Mouse (Mus musculus) stomach, embryonic 14.5 days (tissue): ENCODE results near the gene Clybl. TPM values are rescaled to one million over a fixed set of nuclear protein-coding genes. Genes with fewer than 3 reads are reported as not detected.

Experiments used
- ATAC-seq: fragments of 200-750 bp; cut with Nextera tagmentation; 2 replicates; pipeline ENCODE4 v1.8.0; 2017; ENCODE audit warnings: low read depth, moderate TSS enrichment; ENCODE audit not compliant: insufficient number of reproducible peaks, insufficient read depth, low FRiP score
- H3K27ac ChIP-seq: fragments of 300-500 bp; sonication (generic); 2 replicates; pipeline ENCODE4 v1.5.1; 2014; ENCODE audit warnings: mild to moderate bottlenecking, low read length, moderate library complexity, mixed read lengths
- H3K27me3 ChIP-seq: fragments of 300-500 bp; sonication (generic); 2 replicates; pipeline ENCODE4 v1.6.1; 2014; ENCODE audit warnings: low read length, control low read depth, mixed read lengths; ENCODE audit not compliant: control insufficient read depth, insufficient read depth
- H3K36me3 ChIP-seq: fragments of 300-500 bp; sonication (generic); 2 replicates; pipeline ENCODE4 v1.6.1; 2014; ENCODE audit warnings: mild to moderate bottlenecking, control low read depth, low read length, moderate library complexity, mixed read lengths; ENCODE audit not compliant: control insufficient read depth, insufficient read depth
- H3K4me1 ChIP-seq: fragments of 300-500 bp; sonication (generic); 2 replicates; pipeline ENCODE4 v1.6.1; 2014; ENCODE audit warnings: low read length, control low read depth, mixed read lengths; ENCODE audit not compliant: control insufficient read depth, insufficient read depth
- H3K4me2 ChIP-seq: fragments of 300-500 bp; sonication (generic); replicated peaks from 2 replicates; pipeline ENCODE4 v1.6.1; 2014; ENCODE audit warnings: low read depth, low read length, control low read depth
- H3K4me3 ChIP-seq: fragments of 300-500 bp; sonication (generic); 2 replicates; pipeline ENCODE4 v1.5.1; 2014; ENCODE audit warnings: low read depth, low read length, control low read depth
- H3K9ac ChIP-seq: fragments of 300-500 bp; sonication (generic); replicated peaks from 2 replicates; pipeline ENCODE4 v1.6.1; 2014; ENCODE audit warnings: low read depth, mild to moderate bottlenecking, control low read depth, low read length, moderate library complexity, mixed read lengths
- H3K9me3 ChIP-seq: fragments of 300-500 bp; sonication (generic); 2 replicates; pipeline ENCODE4 v1.6.1; 2016; ENCODE audit warnings: low read depth, low read length, control low read depth; ENCODE audit not compliant: control insufficient read depth
- WGBS: fragments of 180-500 bp; shearing (Covaris S2); extraction: QIAGEN DNeasy Blood & Tissue Kit; methylation state at CpG from one replicate; pipeline ENCODE4 v1.1.7; 2014; 5-methylcytosine and 5-hydroxymethylcytosine counted together
- polyA plus RNA-seq: library from polyadenylated mRNA; unstranded; fragments of >200 nt; fragmentation: Nextera tagmentation; extraction: Ambion mirVana; gene quantifications from 2 replicates; pipeline ENCODE4 v1.2.1, GENCODE M21; 2014

The Clybl gene
- polyA plus RNA-seq, 1 experiment from 2014 or later: 27.0 TPM

GRCm38 (mm10) chr14:122313328-122313727 is 131.8 kb downstream of the Clybl start:
- WGBS: 79% methylated on average over 4 of the region's 4 CpGs
- H3K4me1 ChIP-seq: no peaks in the 10 kb centered on the region

DNA sequence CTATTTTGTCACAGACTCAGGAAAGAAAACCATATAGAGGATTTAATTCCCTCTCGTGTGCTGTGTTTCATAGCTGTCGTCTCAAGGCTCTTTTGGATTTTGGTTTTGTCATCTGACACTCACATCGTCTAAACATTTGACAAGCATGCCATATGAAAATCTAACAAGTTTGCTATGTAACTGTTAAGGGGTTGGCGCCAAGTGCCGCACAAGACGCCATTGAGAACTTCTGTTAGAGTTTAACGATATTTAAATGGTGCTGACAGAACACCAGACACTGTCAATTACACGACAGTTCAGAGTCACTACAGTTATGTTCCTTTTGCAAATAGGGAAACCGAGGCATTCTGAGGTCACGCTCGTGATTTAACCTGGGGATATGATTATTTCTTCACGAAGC is 134.2 kb downstream of the Clybl start:
- no peaks in the 10 kb centered on the region for H3K36me3 ChIP-seq
- H3K4me1 ChIP-seq: no peaks in the 10 kb centered on the region
- no peak overlapping the region for H3K27ac ChIP-seq
- no peaks in the 10 kb centered on the region for H3K27me3 ChIP-seq
- no peak overlapping the region for H3K4me2 ChIP-seq
- ATAC-seq: no peak
- 88% methylated on average over 12 of the region's 12 CpGs for WGBS
- no peak overlapping the region for H3K9ac ChIP-seq
- H3K4me3 ChIP-seq: no peak overlapping the region
- no peaks in the 10 kb centered on the region for H3K9me3 ChIP-seq

More at GRCm38 (mm10) chr14:122313328-122313727, 131.8 kb downstream of the Clybl start:
- Histone ChIP-seq H3K4me2 (no peak overlapping the region), H3K27me3 (no peaks in the 10 kb centered on the region), H3K9ac (no peak overlapping the region), H3K9me3 (no peaks in the 10 kb centered on the region), H3K27ac (no peak overlapping the region), H3K4me3 (no peak overlapping the region), H3K36me3 (no peaks in the 10 kb centered on the region)
- no peak for ATAC-seq

DNA sequence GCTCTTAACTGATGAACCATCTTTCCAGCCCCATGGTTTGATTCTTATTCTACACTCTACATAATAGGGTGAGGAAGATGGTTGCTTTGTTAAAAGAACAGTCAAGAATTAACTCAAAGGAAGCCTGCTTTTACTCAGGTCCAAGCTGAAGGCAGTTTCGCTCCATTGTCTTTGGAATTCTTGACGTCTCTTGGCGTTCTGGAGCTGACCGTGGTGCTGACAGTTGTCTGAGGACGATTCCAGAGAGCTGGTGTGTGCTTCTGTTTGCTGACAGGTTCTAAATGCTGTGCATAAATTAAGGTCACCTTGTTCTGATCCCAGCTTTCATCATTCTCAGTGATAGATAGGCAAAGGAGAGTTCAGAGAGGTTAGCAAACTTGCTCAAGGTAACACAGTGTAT is 140.6 kb downstream of the Clybl start:
- Histone ChIP-seq H3K4me3 (no peak overlapping the region), H3K4me2 (no peak overlapping the region), H3K36me3 (no peaks in the 10 kb centered on the region), H3K27me3 (no peaks in the 10 kb centered on the region), H3K9ac (no peak overlapping the region), H3K9me3 (no peaks in the 10 kb centered on the region), H3K4me1 (no peaks in the 10 kb centered on the region), H3K27ac (no peak overlapping the region)
- ATAC-seq: no peak
- WGBS: 22% methylated on average over 5 of the region's 5 CpGs

- no peak overlapping the region for H3K4me3 ChIP-seq
- no peaks in the 10 kb centered on the region for H3K4me1 ChIP-seq
- no peak overlapping the region for H3K27ac ChIP-seq
- no peak for ATAC-seq
- H3K27me3 ChIP-seq: no peaks in the 10 kb centered on the region
- H3K9ac ChIP-seq: no peak overlapping the region
- no peaks in the 10 kb centered on the region for H3K36me3 ChIP-seq
- H3K4me2 ChIP-seq: no peak overlapping the region
- H3K9me3 ChIP-seq: no peaks in the 10 kb centered on the region
- WGBS: 75% methylated on average over 9 of the region's 9 CpGs
Observed at GRCm38 (mm10) chr14:122323838-122324458, 142.4 kb downstream of the Clybl start.

DNA sequence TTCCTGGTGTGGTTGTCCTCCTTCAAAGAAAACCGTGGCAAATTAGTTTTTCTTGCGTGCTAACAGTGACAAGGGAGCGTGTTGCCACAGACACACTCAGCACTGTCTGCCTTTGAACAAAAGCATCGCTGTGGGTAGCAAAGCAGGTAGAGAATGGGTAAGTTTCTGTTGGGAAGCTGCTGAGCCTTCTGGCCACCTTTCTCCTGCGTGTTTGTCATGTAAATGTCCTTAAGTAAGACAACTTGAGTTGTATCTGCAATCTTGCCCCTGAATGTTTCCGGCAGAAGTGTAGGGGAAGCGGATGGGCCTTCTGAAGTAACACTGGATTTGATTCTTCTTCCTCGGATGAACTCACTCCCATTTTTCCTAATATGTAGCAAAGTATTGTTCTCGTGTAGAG is 148.6 kb downstream of the Clybl start:
- H3K36me3 ChIP-seq: no peaks in the 10 kb centered on the region
- no peaks in the 10 kb centered on the region for H3K9me3 ChIP-seq
- H3K4me1 ChIP-seq: no peaks in the 10 kb centered on the region
- H3K27me3 ChIP-seq: no peaks in the 10 kb centered on the region
- no peak overlapping the region for H3K4me3 ChIP-seq
- no peak overlapping the region for H3K27ac ChIP-seq
- H3K4me2 ChIP-seq: no peak overlapping the region
- H3K9ac ChIP-seq: no peak overlapping the region
- 80% methylated on average over 9 of the region's 9 CpGs for WGBS
- ATAC-seq: no peak

DNA sequence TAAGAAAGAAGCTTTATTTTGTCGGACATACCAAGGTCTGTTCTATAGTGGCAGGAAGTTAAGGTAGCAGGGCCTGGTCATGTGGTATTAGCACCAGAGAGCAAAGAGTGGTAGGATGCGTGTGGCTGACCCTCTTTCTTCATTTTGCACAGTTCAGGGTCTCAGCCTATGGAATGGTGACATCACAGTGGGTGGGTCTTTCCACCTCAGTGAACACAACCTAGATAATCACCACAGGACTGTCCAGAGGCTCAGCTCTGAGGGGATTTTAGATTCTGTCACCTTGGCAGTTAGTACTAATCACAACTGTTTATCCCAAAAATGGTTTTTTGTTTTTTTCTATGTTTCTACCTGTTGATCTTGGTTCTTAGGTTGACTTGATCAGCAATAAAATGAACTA is 149.2 kb downstream of the Clybl start:
- no peaks in the 10 kb centered on the region for H3K4me1 ChIP-seq
- H3K9me3 ChIP-seq: no peaks in the 10 kb centered on the region
- no peak overlapping the region for H3K4me3 ChIP-seq
- ATAC-seq: no peak
- no peaks in the 10 kb centered on the region for H3K27me3 ChIP-seq
- H3K4me2 ChIP-seq: no peak overlapping the region
- no peaks in the 10 kb centered on the region for H3K36me3 ChIP-seq
- 75% methylated on average over 2 of the region's 2 CpGs for WGBS
- H3K9ac ChIP-seq: no peak overlapping the region
- no peak overlapping the region for H3K27ac ChIP-seq

DNA sequence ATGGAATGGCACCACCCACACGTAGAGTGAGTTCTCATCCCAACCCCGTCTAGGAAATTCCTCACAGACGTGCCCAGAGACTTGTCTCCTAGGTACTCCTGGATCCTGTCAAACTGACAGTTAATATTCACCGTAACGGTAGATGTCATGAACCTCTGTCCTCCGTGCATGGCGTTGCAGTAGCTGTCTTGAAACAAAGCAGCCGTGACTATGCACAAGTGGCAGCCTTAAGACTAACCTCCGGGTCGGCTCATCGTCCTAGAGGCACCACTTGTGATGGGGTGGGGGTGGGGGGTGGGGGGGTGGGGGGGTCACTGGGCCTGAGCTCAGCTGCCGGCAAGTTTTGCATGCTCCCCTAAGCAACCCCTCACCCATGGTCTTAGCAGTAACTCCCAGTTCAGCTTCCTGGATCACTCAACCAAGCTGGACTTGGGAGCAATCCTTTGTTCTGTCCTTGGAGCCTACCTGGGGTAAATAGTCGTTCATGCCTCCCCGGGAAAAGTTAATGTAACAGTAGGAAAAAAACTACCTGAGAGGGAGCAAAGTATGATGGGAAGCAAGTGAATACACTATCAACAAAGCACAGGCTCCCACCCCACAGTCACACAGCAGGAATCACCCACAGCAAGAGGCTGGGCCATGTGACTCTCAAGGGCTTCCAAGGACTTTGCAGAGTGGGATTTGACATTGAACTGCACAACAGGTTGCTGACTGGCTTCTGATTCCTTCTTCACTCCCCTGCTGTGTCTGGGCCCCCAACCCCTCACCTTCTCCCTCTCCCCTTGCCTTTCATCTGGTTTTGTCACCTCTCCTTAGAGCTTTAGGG is 150.3 kb downstream of the Clybl start:
- Histone ChIP-seq H3K9ac (no peak overlapping the region), H3K27me3 (no peaks in the 10 kb centered on the region), H3K9me3 (no peaks in the 10 kb centered on the region), H3K4me3 (no peak overlapping the region), H3K27ac (no peak overlapping the region), H3K36me3 (no peaks in the 10 kb centered on the region), H3K4me1 (no peaks in the 10 kb centered on the region), H3K4me2 (no peak overlapping the region)
- ATAC-seq: 0 out of 2 replicates have a peak, but pooled peaks have one; percentile 46
- 27% methylated on average over 14 of the region's 14 CpGs for WGBS

DNA sequence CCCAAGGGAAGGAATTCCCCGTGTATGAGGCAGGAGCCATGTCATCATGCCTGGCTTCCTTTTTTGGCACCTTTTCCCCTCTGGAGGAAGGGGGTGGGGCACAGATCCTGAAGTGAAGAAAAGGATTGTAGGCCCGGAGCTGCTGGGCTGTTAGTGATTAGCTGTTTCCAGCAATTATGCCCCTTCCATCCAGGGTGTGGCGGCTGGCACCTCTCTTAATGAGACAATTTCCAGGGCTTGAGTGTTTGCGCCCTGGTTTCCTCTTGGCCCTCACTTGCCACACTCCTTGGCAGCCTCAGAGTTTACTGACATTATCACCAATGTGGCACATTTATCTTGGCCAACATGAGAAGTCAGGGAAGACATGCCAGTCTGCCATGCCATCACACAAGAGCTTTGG is 155.5 kb downstream of the Clybl start:
- H3K4me2 ChIP-seq: no peak overlapping the region
- no peaks in the 10 kb centered on the region for H3K27me3 ChIP-seq
- ATAC-seq: no peak
- no peak overlapping the region for H3K4me3 ChIP-seq
- H3K4me1 ChIP-seq: no peaks in the 10 kb centered on the region
- H3K9ac ChIP-seq: no peak overlapping the region
- no peaks in the 10 kb centered on the region for H3K36me3 ChIP-seq
- no peak overlapping the region for H3K27ac ChIP-seq
- 52% methylated on average over 4 of the region's 4 CpGs for WGBS
- no peaks in the 10 kb centered on the region for H3K9me3 ChIP-seq
